Mouse (Mus musculus) midbrain, postnatal 0 days (tissue): ENCODE measurements around the gene Ptprn. TPM values are rescaled to one million over a fixed set of nuclear protein-coding genes. Genes with fewer than 3 reads are reported as not detected.

Experiments
- ATAC-seq: fragments of 200-750 bp; cut with Nextera tagmentation; 2 replicates; pipeline ENCODE4 v1.8.0; 2017; ENCODE audit warnings: moderate number of reproducible peaks, mild to moderate bottlenecking, moderate TSS enrichment, moderate library complexity; ENCODE audit not compliant: low FRiP score
- DNase-seq: peaks from one replicate; pipeline ENCODE4 v3.0.0-alpha.2; 2015; ENCODE audit warnings: low spot score
- H3K27ac ChIP-seq: fragments of 300-500 bp; sonication (generic); 2 replicates; pipeline ENCODE4 v1.5.1; 2014; ENCODE audit warnings: low read depth, mild to moderate bottlenecking, low read length, mixed read lengths
- H3K27me3 ChIP-seq: fragments of 300-500 bp; sonication (generic); 2 replicates; pipeline ENCODE4 v1.6.1; 2014; ENCODE audit warnings: low read length, control low read depth, mixed read lengths; ENCODE audit not compliant: insufficient read depth
- H3K36me3 ChIP-seq: fragments of 300-500 bp; sonication (generic); 2 replicates; pipeline ENCODE4 v1.6.1; 2014; ENCODE audit warnings: low read length, control low read depth, mixed read lengths; ENCODE audit not compliant: insufficient read depth
- H3K4me1 ChIP-seq: fragments of 300-500 bp; sonication (generic); 2 replicates; pipeline ENCODE4 v1.6.1; 2014; ENCODE audit warnings: mild to moderate bottlenecking, control low read depth, antibody characterized with exemption, low read length, mixed read lengths; ENCODE audit not compliant: insufficient read depth
- H3K4me2 ChIP-seq: fragments of 300-500 bp; sonication (generic); 2 replicates; pipeline ENCODE4 v1.6.1; 2014; ENCODE audit warnings: low read depth, mild to moderate bottlenecking, low read length, mixed read lengths; ENCODE audit not compliant: poor library complexity, severe bottlenecking
- H3K4me3 ChIP-seq: fragments of 300-500 bp; sonication (generic); 2 replicates; pipeline ENCODE4 v1.5.1; 2014; ENCODE audit warnings: low read depth, mild to moderate bottlenecking, low read length, moderate library complexity
- H3K9ac ChIP-seq: fragments of 300-500 bp; sonication (generic); replicated peaks from 2 replicates; pipeline ENCODE4 v1.6.1; 2014; ENCODE audit warnings: mild to moderate bottlenecking, low read length, moderate library complexity, mixed read lengths; ENCODE audit not compliant: poor library complexity, severe bottlenecking
- H3K9me3 ChIP-seq: fragments of 300-500 bp; sonication (generic); 2 replicates; pipeline ENCODE4 v1.6.1; 2016; ENCODE audit warnings: low read length, control low read depth
- CTCF ChIP-seq: IDR thresholded peaks from 2 replicates; pipeline ENCODE4 v1.5.1; 2016; ENCODE audit warnings: antibody characterized with exemption, mild to moderate bottlenecking
- WGBS: fragments of 180-500 bp; shearing (Covaris S2); extraction: QIAGEN DNeasy Blood & Tissue Kit; methylation state at CpG from one replicate; pipeline ENCODE4 v1.1.7; 2014; 5-methylcytosine and 5-hydroxymethylcytosine counted together
- polyA plus RNA-seq: library from polyadenylated mRNA; unstranded; fragments of >200 nt; fragmentation: Nextera tagmentation; extraction: Ambion mirVana; gene quantifications from 2 replicates; pipeline ENCODE4 v1.2.1, GENCODE M21; 2015
- total RNA-seq: library from RNA; depleted of rRNA; stranded (reverse); fragments of >200 nt; gene quantifications from 2 replicates; pipeline ENCODE4 v1.2.3, GENCODE M21; 2014

Ptprn gene
- total and polyA plus RNA-seq, 2 experiments from 2014 or later, result 51.4 to 127 TPM

- H3K27me3 ChIP-seq, result no peaks in the 10 kb centered on the region
- no peaks in the 10 kb centered on the region for H3K4me1 ChIP-seq
- no peak overlapping the region for H3K4me3 ChIP-seq
- H3K36me3 ChIP-seq, result no peaks in the 10 kb centered on the region
- H3K9me3 ChIP-seq, result no peaks in the 10 kb centered on the region
- peak; percentile 24; the same call in 1 of the 2 replicates for ATAC-seq
- WGBS, result 5% methylated on average over 21 of the region's 22 CpGs
- H3K27ac ChIP-seq, result no peak overlapping the region
- H3K4me2 ChIP-seq, result peak overlapping the region; percentile 37
- 0 out of 2 replicates have a peak overlapping the region, but pooled peaks have one; percentile 39 for H3K9ac ChIP-seq
- TF ChIP-seq CTCF, result peak; percentile 84
- peak; percentile 65 for DNase-seq
Observed at GRCm38 (mm10) chr1:75251112-75251970, 13.0 kb downstream of the Ptprn start.

GRCm38 (mm10) chr1:75250498-75250897 lies 13.8 kb downstream of the Ptprn start:
- Histone ChIP-seq H3K36me3 (no peaks in the 10 kb centered on the region), H3K4me2 (no peak overlapping the region), H3K4me3 (no peak overlapping the region), H3K4me1 (no peaks in the 10 kb centered on the region), H3K9ac (no peak overlapping the region), H3K27ac (no peak overlapping the region), H3K9me3 (no peaks in the 10 kb centered on the region), H3K27me3 (no peaks in the 10 kb centered on the region)
- ATAC-seq (no peak), DNase-seq (peak; percentile 42)
- no peak for TF ChIP-seq CTCF
- 65% methylated on average over 3 of the region's 3 CpGs for WGBS

GRCm38 (mm10) chr1:75248041-75248772 lies 16.1 kb downstream of the Ptprn start:
- 58% methylated on average over 9 of the region's 9 CpGs for WGBS
- Histone ChIP-seq H3K9me3 (no peaks in the 10 kb centered on the region), H3K4me3 (no peak overlapping the region), H3K27me3 (no peaks in the 10 kb centered on the region), H3K4me1 (no peaks in the 10 kb centered on the region), H3K27ac (no peak overlapping the region), H3K4me2 (no peak overlapping the region), H3K36me3 (peaks cover 10% of the 10 kb centered on the region), H3K9ac (no peak overlapping the region)
- ATAC-seq, result no peak
- DNase-seq, result no peak
- TF ChIP-seq CTCF, result no peak

- Histone ChIP-seq H3K36me3 (peaks cover 14% of the 10 kb centered on the region), H3K4me3 (no peak overlapping the region), H3K27ac (no peak overlapping the region), H3K4me1 (no peaks in the 10 kb centered on the region), H3K27me3 (no peaks in the 10 kb centered on the region), H3K9ac (0 out of 2 replicates have a peak overlapping the region, but pooled peaks have one; percentile 19), H3K4me2 (no peak overlapping the region), H3K9me3 (no peaks in the 10 kb centered on the region)
- ATAC-seq (no peak), DNase-seq (no peak)
- no peak for TF ChIP-seq CTCF
- WGBS, result 76% methylated on average over 16 of the region's 16 CpGs
Observed at GRCm38 (mm10) chr1:75247071-75247930, 17.0 kb downstream of the Ptprn start.

GRCm38 (mm10) chr1:75244836-75245235 lies 19.5 kb downstream of the Ptprn start:
- H3K4me2 ChIP-seq, result no peak overlapping the region
- peaks cover 23% of the 10 kb centered on the region for H3K36me3 ChIP-seq
- no peak overlapping the region for H3K27ac ChIP-seq
- no peak; the same call in 1 of the 2 replicates for TF ChIP-seq CTCF
- 12% methylated on average over 4 of the region's 4 CpGs for WGBS
- peak; percentile 85 for DNase-seq
- no peaks in the 10 kb centered on the region for H3K4me1 ChIP-seq
- H3K9ac ChIP-seq, result no peak overlapping the region
- H3K27me3 ChIP-seq, result no peaks in the 10 kb centered on the region
- ATAC-seq, result peak; percentile 54
- no peaks in the 10 kb centered on the region for H3K9me3 ChIP-seq
- no peak overlapping the region for H3K4me3 ChIP-seq
